Mouse (Mus musculus) stomach, embryonic 14.5 days (tissue): ENCODE data around the gene Emc6. TPM values are rescaled to one million over a fixed set of nuclear protein-coding genes. Genes with fewer than 3 reads are reported as not detected.

Source experiments
- ATAC-seq: fragments of 200-750 bp; cut with Nextera tagmentation; 2 replicates; pipeline ENCODE4 v1.8.0; 2017; ENCODE audit warnings: low read depth, moderate TSS enrichment; ENCODE audit not compliant: insufficient number of reproducible peaks, insufficient read depth, low FRiP score
- H3K27ac ChIP-seq: fragments of 300-500 bp; sonication (generic); 2 replicates; pipeline ENCODE4 v1.5.1; 2014; ENCODE audit warnings: mild to moderate bottlenecking, low read length, moderate library complexity, mixed read lengths
- H3K27me3 ChIP-seq: fragments of 300-500 bp; sonication (generic); 2 replicates; pipeline ENCODE4 v1.6.1; 2014; ENCODE audit warnings: low read length, control low read depth, mixed read lengths; ENCODE audit not compliant: control insufficient read depth, insufficient read depth
- H3K36me3 ChIP-seq: fragments of 300-500 bp; sonication (generic); 2 replicates; pipeline ENCODE4 v1.6.1; 2014; ENCODE audit warnings: mild to moderate bottlenecking, control low read depth, low read length, moderate library complexity, mixed read lengths; ENCODE audit not compliant: control insufficient read depth, insufficient read depth
- H3K4me1 ChIP-seq: fragments of 300-500 bp; sonication (generic); 2 replicates; pipeline ENCODE4 v1.6.1; 2014; ENCODE audit warnings: low read length, control low read depth, mixed read lengths; ENCODE audit not compliant: control insufficient read depth, insufficient read depth
- H3K4me2 ChIP-seq: fragments of 300-500 bp; sonication (generic); replicated peaks from 2 replicates; pipeline ENCODE4 v1.6.1; 2014; ENCODE audit warnings: low read depth, low read length, control low read depth
- H3K4me3 ChIP-seq: fragments of 300-500 bp; sonication (generic); 2 replicates; pipeline ENCODE4 v1.5.1; 2014; ENCODE audit warnings: low read depth, low read length, control low read depth
- H3K9ac ChIP-seq: fragments of 300-500 bp; sonication (generic); replicated peaks from 2 replicates; pipeline ENCODE4 v1.6.1; 2014; ENCODE audit warnings: low read depth, mild to moderate bottlenecking, control low read depth, low read length, moderate library complexity, mixed read lengths
- H3K9me3 ChIP-seq: fragments of 300-500 bp; sonication (generic); 2 replicates; pipeline ENCODE4 v1.6.1; 2016; ENCODE audit warnings: low read depth, low read length, control low read depth; ENCODE audit not compliant: control insufficient read depth
- WGBS: fragments of 180-500 bp; shearing (Covaris S2); extraction: QIAGEN DNeasy Blood & Tissue Kit; methylation state at CpG from one replicate; pipeline ENCODE4 v1.1.7; 2014; 5-methylcytosine and 5-hydroxymethylcytosine counted together
- polyA plus RNA-seq: library from polyadenylated mRNA; unstranded; fragments of >200 nt; fragmentation: Nextera tagmentation; extraction: Ambion mirVana; gene quantifications from 2 replicates; pipeline ENCODE4 v1.2.1, GENCODE M21; 2014

The Emc6 gene
- polyA plus RNA-seq, 1 experiment from 2014 or later = 116 TPM

DNA sequence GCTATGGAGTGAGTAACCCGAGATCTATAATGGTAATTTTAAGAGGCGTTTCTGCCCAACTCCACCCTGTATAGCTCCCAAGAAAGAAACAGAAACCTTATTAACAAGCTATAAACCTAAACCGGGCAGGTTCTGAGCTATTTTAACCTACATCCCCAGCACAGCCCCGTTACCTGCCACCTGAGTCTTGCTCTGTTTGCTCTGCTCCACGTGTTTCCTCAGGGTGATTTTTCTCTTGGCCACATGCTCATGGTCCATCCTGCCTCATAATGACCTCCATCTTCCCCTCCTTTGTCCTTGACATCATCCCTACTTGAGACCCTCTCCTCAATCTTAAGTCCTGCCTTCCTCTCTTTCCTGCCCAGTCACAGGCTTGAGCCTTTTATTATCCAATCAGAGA lies 42.6 kb downstream of the Emc6 start:
- H3K4me3 ChIP-seq = no peak overlapping the region
- H3K27ac ChIP-seq = no peak overlapping the region
- no peaks in the 10 kb centered on the region for H3K27me3 ChIP-seq
- no peak overlapping the region for H3K4me2 ChIP-seq
- H3K9me3 ChIP-seq = no peaks in the 10 kb centered on the region
- H3K9ac ChIP-seq = no peak overlapping the region
- WGBS = 88% methylated on average over 5 of the region's 5 CpGs
- no peak for ATAC-seq
- H3K36me3 ChIP-seq = peaks cover 4% of the 10 kb centered on the region; the same call in 1 of the 2 replicates
- peaks cover 22% of the 10 kb centered on the region for H3K4me1 ChIP-seq

DNA sequence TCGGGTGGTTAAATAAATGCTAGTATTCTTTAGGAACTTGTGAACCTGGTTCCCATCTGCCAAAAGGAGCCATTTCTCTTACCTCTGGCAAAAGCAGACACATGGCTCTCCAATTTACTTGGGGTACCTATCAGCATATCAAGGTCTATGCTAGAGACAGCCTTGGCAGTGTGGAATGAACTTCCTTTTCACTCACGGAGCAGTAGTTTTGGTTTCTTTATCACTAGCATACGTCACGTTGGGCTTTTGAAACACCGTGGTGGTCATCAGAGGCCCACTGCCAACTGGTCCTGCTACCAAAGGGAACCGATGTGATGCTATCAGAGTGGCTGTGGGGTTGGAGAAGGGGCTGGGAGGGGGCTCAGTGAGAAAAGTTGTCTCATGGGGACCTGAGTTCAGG lies 43.8 kb downstream of the Emc6 start:
- ATAC-seq = no peak
- 90% methylated on average over 6 of the region's 6 CpGs for WGBS
- no peak overlapping the region for H3K9ac ChIP-seq
- no peak overlapping the region for H3K27ac ChIP-seq
- no peak overlapping the region for H3K4me2 ChIP-seq
- no peaks in the 10 kb centered on the region for H3K9me3 ChIP-seq
- no peaks in the 10 kb centered on the region for H3K27me3 ChIP-seq
- peaks cover 4% of the 10 kb centered on the region; the same call in 1 of the 2 replicates for H3K36me3 ChIP-seq
- H3K4me1 ChIP-seq = peaks cover 22% of the 10 kb centered on the region
- no peak overlapping the region for H3K4me3 ChIP-seq

DNA sequence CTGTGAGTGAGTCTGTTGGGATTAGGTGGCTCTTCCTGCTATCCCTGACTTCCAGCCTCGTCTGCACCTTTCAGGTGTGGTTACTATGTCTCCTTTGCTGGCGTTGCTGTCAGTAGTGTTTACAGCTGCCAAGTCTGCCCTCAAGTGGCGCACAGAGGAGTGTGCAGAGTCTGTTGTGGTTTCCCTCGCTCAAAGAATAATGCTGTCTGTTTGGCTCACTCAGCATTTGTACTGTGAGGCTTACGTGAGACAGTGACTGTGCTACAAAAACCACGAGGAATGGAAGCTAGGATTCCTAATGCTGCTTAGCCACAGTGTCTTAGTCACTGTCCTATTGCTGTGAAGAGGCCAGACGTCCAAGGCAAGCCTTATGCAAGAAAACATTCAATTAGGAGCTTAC lies 45.8 kb downstream of the Emc6 start:
- Histone ChIP-seq H3K4me1 (peaks cover 12% of the 10 kb centered on the region), H3K27me3 (no peaks in the 10 kb centered on the region), H3K4me2 (no peak overlapping the region), H3K9me3 (no peaks in the 10 kb centered on the region), H3K9ac (no peak overlapping the region), H3K4me3 (no peak overlapping the region), H3K36me3 (peaks cover 4% of the 10 kb centered on the region; the same call in 1 of the 2 replicates), H3K27ac (no peak overlapping the region)
- 77% methylated on average over 7 of the region's 7 CpGs for WGBS
- no peak for ATAC-seq

DNA sequence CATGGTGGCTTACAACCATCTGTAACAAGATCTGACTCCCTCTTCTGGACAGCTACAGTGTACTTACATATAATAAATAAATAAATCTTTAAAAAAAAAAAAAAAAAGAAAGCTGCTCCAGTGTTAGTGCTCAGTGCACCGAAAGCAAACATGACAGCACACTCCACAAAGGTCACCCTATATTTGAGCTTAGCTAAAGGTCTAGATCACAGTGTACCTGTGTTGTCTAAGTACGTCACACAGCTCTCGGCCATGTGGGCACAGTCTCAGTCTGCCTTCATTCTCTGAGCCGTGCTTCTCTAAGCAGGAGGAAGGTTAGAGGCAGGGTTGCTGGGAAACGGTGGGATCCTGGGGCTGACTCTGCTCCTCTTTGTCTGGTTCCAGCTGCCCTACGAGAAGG lies 50.3 kb downstream of the Emc6 start:
- no peak for ATAC-seq
- WGBS = 90% methylated on average over 6 of the region's 6 CpGs
- Histone ChIP-seq H3K27me3 (no peaks in the 10 kb centered on the region), H3K4me2 (no peak overlapping the region), H3K4me3 (no peak overlapping the region), H3K9ac (no peak overlapping the region), H3K27ac (no peak overlapping the region), H3K4me1 (no peaks in the 10 kb centered on the region), H3K36me3 (no peaks in the 10 kb centered on the region), H3K9me3 (no peaks in the 10 kb centered on the region)

Other genes starting within 250 kb of the Emc6 start
- gene Atp2a3, start 215.9 kb downstream of the Emc6 start, polyA plus RNA-seq = 16.2 and 17.3 TPM in 2 replicates
- 2.2 and 8.0 TPM in 2 replicates for gene P2rx1, start 177.9 kb downstream of the Emc6 start, polyA plus RNA-seq
- 4.3 and 5.0 TPM in 2 replicates for gene Camkk1, start 158.0 kb downstream of the Emc6 start, polyA plus RNA-seq
- gene Ncbp3, start 129.3 kb downstream of the Emc6 start, polyA plus RNA-seq = 13.6 and 15.1 TPM in 2 replicates
- gene Itgae, start 86.5 kb downstream of the Emc6 start, polyA plus RNA-seq = 0.13 and 0.51 TPM in 2 replicates
- gene Haspin, start 38.7 kb downstream of the Emc6 start, polyA plus RNA-seq = 13.3 and 14.2 TPM in 2 replicates
- gene P2rx5, start 16.6 kb downstream of the Emc6 start, polyA plus RNA-seq = 0.17 and 0.20 TPM in 2 replicates
- 241 and 253 TPM in 2 replicates for gene Tax1bp3, start within 50 bp of the Emc6 start, polyA plus RNA-seq
- gene Ctns, start 22.0 kb upstream of the Emc6 start, polyA plus RNA-seq = 20.0 and 20.7 TPM in 2 replicates
- 1.8 TPM in 2 replicates for gene Shpk, start 22.4 kb upstream of the Emc6 start, polyA plus RNA-seq
- 0.13 TPM in 1 of 2 replicates, not detected in the other for gene Trpv1, start 57.3 kb upstream of the Emc6 start, polyA plus RNA-seq
- gene Trpv3, start 90.4 kb upstream of the Emc6 start, polyA plus RNA-seq = 0.12 and 0.42 TPM in 2 replicates
- gene Aspa, start 152.6 kb upstream of the Emc6 start, polyA plus RNA-seq = 3.7 and 4.1 TPM in 2 replicates
- gene Gm49340, start 152.7 kb upstream of the Emc6 start, polyA plus RNA-seq = not detected in 2 replicates
- gene Spata22, start 152.7 kb upstream of the Emc6 start, polyA plus RNA-seq = not detected in 2 replicates
- not detected in 2 replicates for gene Olfr20, start 173.7 kb upstream of the Emc6 start, polyA plus RNA-seq
- gene Olfr376, start 194.2 kb upstream of the Emc6 start, polyA plus RNA-seq = not detected in 2 replicates
- not detected in 2 replicates for gene Olfr1, start 222.6 kb upstream of the Emc6 start, polyA plus RNA-seq